Mouse (Mus musculus) layer of hippocampus, adult 9-11 months (tissue): Measurements from ENCODE around the gene Cdk5r1.

Experiments
- DNase-seq: peaks from one replicate; pipeline ENCODE4 v3.0.0; 2022

The Cdk5r1 gene

DNA sequence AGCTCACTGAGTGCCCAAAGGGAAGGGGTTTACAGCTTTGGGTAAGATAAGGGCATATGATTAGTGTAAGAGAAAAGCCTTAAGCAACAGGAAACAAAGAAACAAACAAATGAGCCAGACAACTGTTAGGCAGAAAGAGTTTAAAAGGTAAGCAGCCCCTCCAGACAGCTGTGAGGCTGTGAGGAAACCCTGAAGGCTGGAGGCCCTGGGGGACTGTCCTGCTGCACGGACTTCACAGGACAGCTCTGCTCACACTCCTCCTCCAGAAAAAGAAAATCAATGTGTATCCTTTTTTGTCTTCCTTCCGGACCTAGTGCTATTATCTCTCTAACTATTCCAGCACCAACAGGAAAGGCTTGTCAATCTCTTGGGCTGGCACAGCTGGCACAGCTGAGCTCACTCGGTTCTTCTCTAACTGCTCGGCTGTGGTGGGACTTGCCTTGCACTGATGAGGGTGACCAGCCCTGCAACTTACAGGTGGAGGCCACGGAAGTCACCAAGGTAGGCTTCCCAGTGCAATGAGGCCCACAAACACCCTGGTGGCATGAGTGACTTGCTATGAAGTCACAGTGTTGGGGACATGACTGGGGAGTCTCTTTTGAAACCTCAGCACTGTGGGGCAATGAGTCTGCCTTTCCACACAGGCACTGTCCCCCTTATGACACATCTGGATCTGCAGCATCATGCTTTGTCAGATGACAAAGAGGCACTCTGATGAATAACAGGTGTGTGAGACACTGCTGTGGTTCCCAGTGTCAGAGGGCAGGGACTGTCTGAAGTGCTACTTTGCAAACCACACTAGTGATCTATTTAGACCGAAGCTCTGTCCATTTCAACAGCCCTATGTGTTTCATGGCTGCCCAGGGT, 27.9 kb downstream of the Cdk5r1 start:
- no peak for DNase-seq

DNA sequence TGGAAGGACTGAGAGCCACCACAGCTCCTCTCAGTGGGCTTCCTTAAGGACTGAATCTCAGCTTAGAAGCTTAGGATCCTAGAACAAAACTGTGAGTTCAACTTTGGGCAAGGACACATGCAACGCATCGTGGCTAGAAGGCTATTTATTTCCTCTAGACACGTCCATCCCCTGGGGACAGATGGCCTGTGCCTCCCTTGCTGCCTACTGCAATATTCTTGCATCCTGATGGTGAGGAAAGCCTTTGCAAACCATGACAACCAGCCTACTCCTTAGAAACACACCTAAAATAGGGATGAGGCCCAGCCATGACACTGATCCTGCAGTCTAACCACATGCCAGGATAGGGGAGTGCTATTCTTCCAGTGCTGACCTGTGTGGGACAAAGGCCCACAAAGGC, 28.8 kb downstream of the Cdk5r1 start:
- no peak for DNase-seq

DNA sequence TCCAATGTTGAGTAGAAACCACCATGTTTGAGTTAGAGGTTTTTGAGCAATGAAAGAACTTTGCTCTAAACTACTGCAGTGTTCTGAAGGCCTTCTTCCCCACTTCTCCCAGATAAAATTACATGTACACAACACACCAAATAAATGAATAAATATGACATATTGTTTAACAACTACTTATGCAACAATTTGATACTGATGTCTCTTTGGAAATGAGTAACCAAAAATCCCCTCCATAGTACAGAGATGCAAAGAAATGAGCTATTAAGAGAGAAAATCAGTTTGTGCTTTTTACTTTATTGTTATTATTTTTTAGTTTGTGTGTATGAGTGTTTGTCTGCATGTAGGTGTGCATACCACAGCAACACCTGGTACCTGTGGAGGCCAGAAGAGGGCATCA, 29.7 kb downstream of the Cdk5r1 start:
- DNase-seq = no peak

GRCm38 (mm10) chr11:80507791-80508190, 31.0 kb downstream of the Cdk5r1 start:
- no peak for DNase-seq

GRCm38 (mm10) chr11:80508361-80509175, 31.7 kb downstream of the Cdk5r1 start:
- DNase-seq = peak; percentile 60

DNA sequence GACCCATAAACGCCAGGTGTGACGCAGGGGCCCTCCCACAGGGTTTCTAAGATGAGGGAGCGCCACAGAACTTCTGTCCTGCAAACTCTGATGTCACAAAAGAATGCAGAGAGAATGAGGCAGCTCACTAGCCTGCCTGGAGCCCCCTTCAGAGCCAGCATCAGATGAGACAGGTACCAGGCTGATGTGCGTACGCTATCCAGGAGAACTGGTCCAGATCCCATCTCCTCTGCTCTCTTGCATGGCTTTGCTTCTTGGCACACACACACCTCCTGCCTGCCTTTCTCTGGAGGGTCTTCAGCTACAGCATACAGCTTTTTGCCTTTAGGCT, 32.3 kb downstream of the Cdk5r1 start:
- DNase-seq = no peak

DNA sequence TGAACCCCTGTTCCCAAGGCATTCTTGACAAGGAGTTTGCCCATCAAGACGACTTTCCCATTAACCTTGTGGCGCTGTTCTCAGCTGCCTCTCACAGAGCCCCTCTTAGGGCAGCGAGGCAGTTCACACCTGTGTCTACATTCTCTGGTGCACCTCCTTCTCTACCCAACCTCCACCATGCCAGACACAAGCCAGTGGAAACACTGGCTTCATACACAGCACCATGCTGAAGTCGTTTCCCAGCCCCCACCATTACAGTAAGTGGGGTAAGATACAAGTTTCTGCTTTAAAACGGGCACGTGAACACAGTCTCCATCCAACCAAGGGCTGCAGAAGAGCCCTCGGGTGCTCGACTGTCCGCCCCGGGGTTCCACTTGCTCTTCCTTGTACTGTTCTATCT, 33.3 kb downstream of the Cdk5r1 start:
- DNase-seq = no peak

DNA sequence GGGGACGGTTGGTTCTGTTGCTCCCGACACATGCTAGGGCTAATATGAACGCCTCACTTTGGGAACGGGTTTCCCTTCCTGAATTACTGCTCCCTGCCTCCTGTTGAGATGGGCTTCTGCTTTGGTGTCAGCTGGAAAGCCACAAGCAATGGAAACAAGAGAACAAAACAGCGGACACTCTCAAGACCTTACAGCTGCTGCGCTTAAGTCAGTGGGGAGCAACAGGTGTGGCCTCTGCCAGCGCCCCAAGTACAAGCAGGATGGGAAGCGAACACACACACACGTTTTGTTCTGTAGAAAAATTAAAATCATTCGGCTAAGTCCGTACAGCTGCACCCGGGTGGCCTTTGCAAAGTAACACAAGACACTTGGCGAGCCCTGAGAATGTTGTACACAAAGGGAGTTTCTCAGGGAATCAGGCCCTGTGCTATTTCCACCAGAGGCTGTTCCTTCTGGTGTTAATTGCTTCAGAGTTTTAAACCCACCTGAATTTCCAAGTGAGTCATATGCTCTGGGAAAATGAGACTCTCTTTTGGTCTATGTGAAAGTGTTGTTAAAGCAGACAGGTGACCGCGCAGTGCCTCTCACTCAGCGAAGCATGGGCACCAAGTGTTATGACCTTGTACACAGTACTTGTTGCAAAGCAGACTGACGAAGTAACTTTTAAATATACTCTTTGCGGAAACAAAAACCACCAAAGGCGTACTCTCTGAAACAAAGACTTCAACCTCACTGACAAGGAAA, 35.7 kb downstream of the Cdk5r1 start:
- no peak for DNase-seq

DNA sequence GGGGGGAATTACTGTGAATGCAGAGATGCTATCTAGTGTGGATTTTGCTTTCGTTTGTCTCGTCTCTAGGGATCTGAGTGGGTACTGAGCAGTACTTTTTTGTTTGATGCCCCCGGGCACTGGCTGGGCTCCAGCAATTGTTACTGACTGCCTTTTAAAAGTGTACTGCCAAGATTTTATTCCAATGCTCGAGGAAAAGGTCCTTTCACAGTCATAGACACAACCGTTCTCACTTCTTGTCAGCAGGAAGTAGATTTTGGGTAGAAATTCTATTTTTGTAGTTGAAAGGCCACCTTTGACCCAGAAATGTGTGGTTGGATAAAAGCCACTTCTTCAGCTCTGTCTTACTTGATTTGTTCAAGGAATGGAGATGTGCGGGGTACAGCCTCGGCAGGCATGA, 37.0 kb downstream of the Cdk5r1 start:
- DNase-seq = no peak

GRCm38 (mm10) chr11:80515346-80515745, 38.5 kb downstream of the Cdk5r1 start:
- DNase-seq = no peak

- peak; percentile 65 for DNase-seq
Observed at GRCm38 (mm10) chr11:80515895-80516294, 39.1 kb downstream of the Cdk5r1 start.

DNA sequence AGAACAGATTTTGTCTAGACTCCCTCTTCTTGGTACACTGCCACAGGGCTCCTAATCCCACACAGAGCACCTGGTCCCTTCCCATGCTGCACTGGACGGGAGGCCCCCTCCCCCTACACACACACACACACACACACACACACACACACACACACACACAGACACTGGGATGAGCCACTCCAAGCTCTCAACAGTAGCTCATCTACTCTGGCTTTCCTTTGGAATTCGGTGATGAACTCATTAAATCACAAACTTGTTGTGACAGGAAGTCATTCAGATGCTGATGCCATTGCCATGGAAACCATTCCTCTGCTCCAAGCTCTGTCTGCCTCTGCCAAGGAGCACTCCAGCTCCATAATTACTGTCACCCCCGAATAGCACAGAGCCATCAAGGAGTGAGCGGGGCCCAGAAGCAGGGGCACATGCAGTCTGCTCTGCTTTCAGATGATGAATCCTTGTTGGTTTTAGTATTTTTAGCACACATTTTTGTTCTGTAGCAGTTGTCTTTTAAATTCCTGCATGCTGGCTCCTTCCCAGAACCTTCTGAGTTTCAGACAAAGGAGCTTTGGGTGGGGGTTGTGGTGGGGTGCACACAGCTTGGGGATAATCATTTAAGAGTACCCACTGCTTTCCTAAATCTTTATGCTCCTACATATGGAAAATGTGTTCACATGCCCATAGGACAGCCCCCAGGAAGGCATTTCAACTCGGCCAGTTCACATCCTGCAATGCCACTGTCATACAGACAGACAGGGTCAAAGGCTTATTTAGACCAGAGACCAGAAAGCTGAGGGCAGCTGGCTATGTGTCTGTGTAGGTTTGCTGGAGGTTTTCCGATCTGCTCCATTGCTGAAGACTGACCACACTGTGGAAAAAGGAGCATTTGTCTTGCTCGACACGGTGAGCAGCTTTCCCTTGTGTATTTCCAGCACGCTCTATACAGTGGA, 41.9 kb downstream of the Cdk5r1 start:
- DNase-seq = peak; percentile 90

GRCm38 (mm10) chr11:80521148-80521547, 44.3 kb downstream of the Cdk5r1 start:
- DNase-seq = peak; percentile 57

GRCm38 (mm10) chr11:80522852-80523251, 46.0 kb downstream of the Cdk5r1 start:
- peak; percentile 48 for DNase-seq

DNA sequence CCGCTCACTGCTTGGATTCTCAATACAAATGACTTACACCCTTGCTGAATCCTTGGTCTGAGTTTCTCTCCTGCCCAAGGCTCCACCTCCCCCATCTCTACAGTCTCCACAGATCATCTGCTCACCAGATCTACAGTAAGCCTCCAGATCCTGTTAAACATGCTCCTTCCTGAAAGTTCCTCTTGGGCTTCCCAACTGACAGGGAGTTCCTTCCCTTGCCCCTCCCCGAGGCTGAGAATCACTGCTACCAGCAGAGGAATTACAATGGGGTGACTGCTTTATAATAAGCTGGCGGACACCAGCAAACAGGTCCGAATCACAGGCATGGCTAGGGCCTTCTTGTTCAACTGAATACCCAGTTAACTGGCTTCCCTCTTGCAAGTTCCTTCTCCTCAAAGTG, 46.6 kb downstream of the Cdk5r1 start:
- DNase-seq = no peak

DNA sequence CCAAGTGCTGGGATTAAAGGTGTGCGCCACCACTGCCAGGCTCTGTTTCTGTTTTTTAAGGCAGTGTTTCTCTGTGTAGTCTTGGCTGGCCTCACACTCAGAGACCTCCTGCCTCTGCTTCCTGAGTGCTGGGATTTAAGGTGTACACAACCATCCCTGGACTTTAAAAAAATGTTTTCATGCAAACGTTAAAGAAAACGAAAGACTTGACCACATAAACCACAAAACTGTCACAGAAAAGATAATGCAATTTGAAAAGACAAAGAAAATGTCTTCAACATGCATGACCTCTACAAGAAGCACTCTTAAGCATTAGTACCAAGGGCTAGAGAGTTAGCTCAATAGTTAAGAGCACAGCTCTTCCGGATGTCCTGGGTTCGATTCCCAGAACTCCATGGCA, 47.4 kb downstream of the Cdk5r1 start:
- DNase-seq = no peak

GRCm38 (mm10) chr11:80527697-80528096, 50.9 kb downstream of the Cdk5r1 start:
- no peak for DNase-seq

GRCm38 (mm10) chr11:80529149-80529548, 52.3 kb downstream of the Cdk5r1 start:
- no peak for DNase-seq
